Mouse (Mus musculus) R1 (cell line): ENCODE measurements around the gene Dhx30.
"Not testable (repeated sequence)": the region's sequence is repeated elsewhere in the genome, so short reads cannot be mapped to it uniquely, and the experiment has no call there.

Experiments
- DNase-seq: peaks from one replicate; pipeline ENCODE4 v3.0.0-alpha.2; 2018; ENCODE audit warnings: low read depth, low spot score

The Dhx30 gene

GRCm38 (mm10) chr9:110117779-110118139 is at the start of gene Dhx30:
Gene Dhx30, minus strand, starts transcription at chr9:110117830.
- no peak for DNase-seq

GRCm38 (mm10) chr9:110163071-110163470 is 45.4 kb upstream of the Dhx30 start:
- DNase-seq, result no peak

- DNase-seq, result no peak
These were observed 44.8 kb upstream of the Dhx30 start for GRCm38 (mm10) chr9:110162441-110162840.

GRCm38 (mm10) chr9:110160486-110160885 is 42.9 kb upstream of the Dhx30 start:
- not testable (repeated sequence) for DNase-seq

GRCm38 (mm10) chr9:110159036-110159435 is 41.4 kb upstream of the Dhx30 start:
- no peak for DNase-seq

GRCm38 (mm10) chr9:110148598-110148997 is 31.0 kb upstream of the Dhx30 start:
- DNase-seq, result no peak

GRCm38 (mm10) chr9:110142097-110142496 is 24.5 kb upstream of the Dhx30 start:
- no peak for DNase-seq

- DNase-seq, result no peak
These were observed 21.5 kb upstream of the Dhx30 start for GRCm38 (mm10) chr9:110139119-110139518.

GRCm38 (mm10) chr9:110134176-110134575 is 16.5 kb upstream of the Dhx30 start:
- DNase-seq, result peak; percentile 83

GRCm38 (mm10) chr9:110132921-110133320 is 15.3 kb upstream of the Dhx30 start:
- DNase-seq, result no peak

GRCm38 (mm10) chr9:110132201-110132605 is 14.6 kb upstream of the Dhx30 start:
- DNase-seq, result peak; percentile 70

GRCm38 (mm10) chr9:110131525-110132197 is 14.0 kb upstream of the Dhx30 start:
- peak; percentile 98 for DNase-seq

GRCm38 (mm10) chr9:110130896-110131524 is 13.4 kb upstream of the Dhx30 start:
- DNase-seq, result peak; percentile 27

GRCm38 (mm10) chr9:110124008-110124540 is 6.4 kb upstream of the Dhx30 start:
- peak; percentile 31 for DNase-seq

- no peak for DNase-seq
These were observed 5.7 kb upstream of the Dhx30 start for GRCm38 (mm10) chr9:110123322-110123721.

GRCm38 (mm10) chr9:110121424-110121823 is 3.8 kb upstream of the Dhx30 start:
- DNase-seq, result no peak

- DNase-seq, result no peak
These were observed 619 bp upstream of the Dhx30 start for GRCm38 (mm10) chr9:110118249-110118648.

GRCm38 (mm10) chr9:110116977-110117778 is 452 bp downstream of the Dhx30 start, which contains the start of gene Smarcc1:
Gene Smarcc1, plus strand, starts transcription at chr9:110117708.
- peak; percentile 93 for DNase-seq

GRCm38 (mm10) chr9:110116353-110116976 is 1.2 kb downstream of the Dhx30 start:
- DNase-seq, result no peak

GRCm38 (mm10) chr9:110100627-110101600 is 16.7 kb downstream of the Dhx30 start:
- peak; percentile 93 for DNase-seq
